Mouse (Mus musculus) layer of hippocampus, postnatal 25 days (tissue): ENCODE measurements at regions not wholly inside any gene's neighbourhood (a gene's known extent, or its start where the extent isn't known, plus 50 kb on each side); places are given as distances from the start of the nearest gene placed in this dataset.
"Not testable (repeated sequence)": the region's sequence is repeated elsewhere in the genome, so short reads cannot be mapped to it uniquely, and the experiment has no call there.

Experiments
- DNase-seq, 2 experiments: peaks; one replicate each; pipeline ENCODE4 v3.0.0; 2022; ENCODE audit warnings: mixed read lengths in 2 of 2, low spot score in 1 of 2; ENCODE audit errors: extremely low spot score in 1 of 2

- no peak for DNase-seq
Observed at GRCm38 (mm10) chr5:14309981-14310380, 204.7 kb upstream of the Pclo start.

DNA sequence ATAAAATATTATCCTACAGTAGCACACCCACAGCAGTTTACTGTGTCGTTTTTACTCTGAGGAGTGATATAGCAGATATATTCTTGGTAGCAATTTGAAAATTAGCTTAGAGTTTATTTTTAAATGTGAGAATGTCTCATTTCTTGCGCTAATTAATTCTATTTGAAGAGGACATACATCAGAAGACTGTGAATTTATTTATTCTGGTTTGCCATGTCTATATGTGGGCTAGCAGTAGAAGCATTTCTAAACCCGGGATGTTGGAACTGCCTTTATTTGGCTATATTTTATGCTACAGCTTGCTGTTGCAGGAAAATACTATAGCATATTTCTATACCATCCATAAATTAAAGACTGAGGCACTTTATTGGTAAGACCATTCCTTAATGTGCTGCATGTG lies 203.0 kb upstream of the Pclo start:
- DNase-seq: no peak

DNA sequence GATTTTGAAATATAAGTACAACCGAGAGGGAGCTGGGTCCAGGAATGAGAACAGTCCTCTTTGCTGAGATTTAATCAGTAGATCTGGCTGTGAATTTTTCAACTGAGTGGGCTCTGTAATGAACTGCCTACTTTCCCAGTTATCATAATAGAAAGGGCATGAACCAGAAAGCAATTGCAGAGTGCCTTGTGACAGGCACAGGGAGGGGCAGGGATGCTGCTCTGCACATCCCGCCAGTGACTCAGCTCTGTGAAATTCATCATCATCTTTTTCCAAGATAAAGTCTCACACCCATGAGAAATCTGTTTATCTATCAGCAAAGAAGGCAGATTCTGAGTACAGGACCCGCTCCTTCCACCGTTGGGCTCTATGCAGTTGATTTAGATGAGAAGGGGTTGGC lies 194.5 kb upstream of the Pclo start:
- no peak for DNase-seq

DNA sequence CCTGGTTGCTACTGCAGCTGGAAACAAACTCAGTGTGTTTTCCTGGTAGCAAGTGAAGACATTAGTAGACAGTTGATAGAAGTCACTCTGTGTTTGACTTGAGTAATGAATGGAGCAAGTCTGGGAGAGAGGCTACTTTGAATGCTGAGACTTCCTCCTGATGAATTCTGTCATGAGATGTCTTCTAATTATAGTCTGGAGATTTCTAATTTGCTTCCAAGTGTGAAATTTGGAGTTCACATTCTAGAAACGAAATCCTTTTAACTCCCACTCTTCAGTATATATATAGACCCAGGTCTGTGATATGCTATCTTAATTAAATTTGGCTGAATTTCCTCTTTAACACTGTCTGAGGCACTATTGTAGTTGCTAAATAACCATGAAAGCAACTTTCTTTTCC lies 192.7 kb upstream of the Pclo start:
- no peak for DNase-seq

DNA sequence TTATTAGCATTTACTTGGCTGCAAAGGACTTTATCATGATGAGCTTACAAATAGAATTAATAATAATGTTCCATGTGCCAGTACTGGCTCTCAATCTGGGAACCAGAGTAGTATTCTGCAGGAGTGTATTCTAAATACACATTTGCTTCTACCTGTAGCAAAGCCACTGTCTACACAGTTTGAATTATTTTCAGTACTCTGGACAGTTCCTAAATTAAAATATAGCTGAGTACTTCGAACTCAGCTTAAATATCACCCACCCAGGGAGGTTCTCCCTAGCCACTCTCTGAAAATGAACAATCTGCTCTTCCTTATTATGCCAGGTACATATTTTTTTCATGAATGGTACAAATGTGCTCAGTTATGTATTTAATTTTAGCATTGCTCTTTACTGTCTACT lies 154.3 kb upstream of the Pclo start:
- DNase-seq: no peak

GRCm38 (mm10) chr5:14389184-14389890 lies 125.4 kb upstream of the Pclo start:
- peak; percentile 49 to 92 for DNase-seq

DNA sequence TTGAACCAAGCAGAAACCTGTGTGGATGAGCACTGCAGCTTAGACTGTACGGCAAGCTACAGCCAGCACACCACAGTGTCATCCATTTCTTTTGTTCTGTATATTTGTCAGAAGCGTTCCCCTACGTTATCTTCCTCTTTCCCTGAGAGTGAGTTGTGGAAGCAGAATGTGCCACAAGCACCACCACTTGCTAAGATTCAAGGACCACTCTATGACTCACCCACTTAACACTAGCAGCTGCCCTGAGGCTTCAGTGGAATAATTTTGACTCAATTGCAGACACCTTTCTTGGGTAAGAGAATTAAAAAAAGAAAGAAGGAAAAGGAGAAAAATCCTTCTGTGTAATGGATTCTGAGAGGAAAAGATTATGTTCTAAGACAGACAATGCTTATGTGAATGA lies 122.9 kb upstream of the Pclo start:
- DNase-seq: no peak

DNA sequence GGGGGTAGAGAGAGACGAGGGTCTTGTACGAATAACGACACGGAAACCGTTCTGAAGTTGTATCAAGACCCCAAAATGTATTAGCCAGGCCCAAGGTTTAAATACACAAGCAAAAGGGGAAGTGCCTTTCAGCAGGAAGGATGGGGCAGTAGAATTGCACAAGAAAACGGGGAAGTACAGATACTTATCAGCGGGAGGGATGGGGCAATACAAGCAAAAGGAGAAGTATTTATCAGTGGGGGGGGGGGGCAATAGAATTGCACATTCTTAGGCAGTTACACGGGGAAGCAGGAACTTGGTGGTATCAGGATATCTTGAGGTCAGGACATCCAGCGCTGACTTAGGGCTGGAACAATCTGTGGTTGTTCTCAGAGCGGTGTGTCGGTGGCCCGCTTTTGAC lies 111.3 kb upstream of the Pclo start:
- DNase-seq: not testable (repeated sequence)

GRCm38 (mm10) chr5:14404344-14404743 lies 110.4 kb upstream of the Pclo start:
- DNase-seq: no peak

DNA sequence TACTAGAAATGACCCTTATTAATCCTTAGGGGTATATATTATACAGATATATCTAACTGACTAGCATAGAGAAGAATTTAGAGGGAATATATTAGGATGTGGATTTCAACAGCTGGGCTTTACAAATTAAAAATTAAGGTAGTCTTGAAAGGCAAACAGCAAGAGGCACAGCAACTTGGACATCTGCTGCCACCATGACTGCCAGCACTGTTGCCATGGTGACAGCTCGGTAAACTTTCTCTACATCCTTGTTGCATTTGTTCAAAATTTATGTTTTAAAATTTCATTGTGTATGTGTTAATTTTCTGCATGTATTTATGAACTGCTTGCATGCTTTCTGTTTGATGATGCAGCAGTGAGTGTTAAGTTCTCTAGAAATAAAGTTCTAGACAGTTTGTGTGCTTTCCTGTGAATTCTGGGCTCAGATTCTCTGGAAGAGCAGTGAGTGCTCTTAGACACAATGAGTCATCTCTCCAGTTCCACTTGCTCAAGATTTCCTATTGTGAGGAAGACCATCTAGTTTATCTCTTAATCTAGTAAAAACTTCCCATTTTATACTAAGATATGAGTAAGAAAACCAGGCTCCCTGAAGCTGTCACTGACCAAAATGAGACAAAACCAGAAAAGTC lies 99.4 kb upstream of the Pclo start:
- DNase-seq: peak in 1 of 2 experiments; percentile 8

DNA sequence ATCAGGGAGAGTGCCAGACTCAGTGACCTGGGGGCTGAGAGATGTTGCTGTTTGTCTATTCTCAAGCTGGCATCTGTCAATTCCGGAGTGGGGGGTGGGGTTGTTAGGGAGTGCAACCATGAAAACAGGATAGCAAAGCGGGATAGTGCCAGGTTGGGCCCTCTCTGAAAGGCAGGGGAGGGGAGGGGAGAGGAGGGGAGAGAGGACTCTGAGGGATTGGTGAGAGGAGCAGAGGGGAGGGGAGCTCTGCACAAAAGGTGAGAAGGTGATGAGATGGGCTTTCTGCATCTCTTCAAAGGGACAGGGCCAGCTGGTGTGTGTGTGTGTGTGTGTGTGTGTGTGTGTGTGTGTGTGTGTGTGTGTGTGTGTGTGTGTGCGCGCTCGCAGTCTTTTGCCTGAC lies 61.6 kb upstream of the Pclo start:
- DNase-seq: no peak
